Mouse (Mus musculus): ENCODE results near the gene Ptpdc1.

DNA sequence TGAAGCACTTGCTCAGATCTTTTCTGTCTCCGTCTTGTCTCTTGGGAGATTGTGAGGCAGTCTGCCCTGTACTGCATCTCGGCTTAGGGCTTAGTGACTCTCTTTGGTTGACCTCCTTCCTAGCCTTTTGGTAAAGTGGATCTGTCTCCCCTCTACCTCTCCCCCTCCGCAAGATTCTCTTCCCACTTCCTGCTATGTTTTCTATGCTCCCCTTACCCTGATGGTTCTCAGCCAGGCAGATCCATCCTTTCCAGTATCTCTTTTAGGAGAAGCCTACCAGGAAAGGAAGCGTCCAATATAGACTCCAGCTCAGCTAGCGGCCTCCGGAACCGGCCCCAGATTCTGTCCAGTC, 38.5 kb upstream of the Ptpdc1 start:
- TF ChIP-seq CTCF (IDR thresholded peaks at IDR 0.05; ENCODE audit: borderline replicate concordance, insufficient read depth, low read depth, low read length) (no peak), POLR2A (IDR thresholded peaks at IDR 0.05; ENCODE audit: borderline replicate concordance, insufficient read depth, low read length) (no peak)

All from cerebellum, adult 2 months (tissue).